Mouse (Mus musculus): ENCODE results near the gene Inpp4b. TPM values are rescaled to one million over a fixed set of nuclear protein-coding genes. Genes with fewer than 3 reads are reported as not detected.

The Inpp4b gene
- polyA plus RNA-seq, 1 experiment, result not detected

- TF ChIP-seq POLR2A (IDR thresholded peaks at IDR 0.05; ENCODE audit: insufficient read depth, low read depth, low read length) (no peak), CTCF (IDR thresholded peaks at IDR 0.05; ENCODE audit: insufficient read depth, low read depth, low read length) (no peak)
- H3K4me3 ChIP-seq (ENCODE audit: insufficient read depth, low read depth, low read length), result no peak overlapping the region
- WGBS, result 72% methylated on average over 3 of the region's 3 CpGs
- no peaks in the 10 kb centered on the region for H3K4me1 ChIP-seq (ENCODE audit: control insufficient read depth, insufficient read depth, low read length)
- no peak overlapping the region for H3K27ac ChIP-seq (ENCODE audit: insufficient read depth, low read depth, low read length)
Observed at GRCm38 (mm10) chr8:81578951-81579350, 236.6 kb downstream of the Inpp4b start.

GRCm38 (mm10) chr8:81581817-81582437 lies 239.6 kb downstream of the Inpp4b start:
- Histone ChIP-seq H3K4me3 (ENCODE audit: insufficient read depth, low read depth, low read length) (no peak overlapping the region), H3K4me1 (ENCODE audit: control insufficient read depth, insufficient read depth, low read length) (no peaks in the 10 kb centered on the region), H3K27ac (ENCODE audit: insufficient read depth, low read depth, low read length) (no peak overlapping the region)
- WGBS, result 85% methylated on average over 2 of the region's 2 CpGs
- TF ChIP-seq CTCF (IDR thresholded peaks at IDR 0.05; ENCODE audit: insufficient read depth, low read depth, low read length) (no peak), POLR2A (IDR thresholded peaks at IDR 0.05; ENCODE audit: insufficient read depth, low read depth, low read length) (no peak)

- no peak overlapping the region for H3K27ac ChIP-seq (ENCODE audit: insufficient read depth, low read depth, low read length)
- H3K4me1 ChIP-seq (ENCODE audit: control insufficient read depth, insufficient read depth, low read length), result no peaks in the 10 kb centered on the region
- TF ChIP-seq POLR2A (IDR thresholded peaks at IDR 0.05; ENCODE audit: insufficient read depth, low read depth, low read length), result no peak
- no peak for TF ChIP-seq CTCF (IDR thresholded peaks at IDR 0.05; ENCODE audit: insufficient read depth, low read depth, low read length)
- 43% methylated on average over 1 of the region's 1 CpGs for WGBS
- no peak overlapping the region for H3K4me3 ChIP-seq (ENCODE audit: insufficient read depth, low read depth, low read length)
Observed at GRCm38 (mm10) chr8:81582906-81583305, 240.6 kb downstream of the Inpp4b start.

GRCm38 (mm10) chr8:81586783-81587182 lies 244.4 kb downstream of the Inpp4b start:
- Histone ChIP-seq H3K4me1 (ENCODE audit: control insufficient read depth, insufficient read depth, low read length) (no peaks in the 10 kb centered on the region), H3K4me3 (ENCODE audit: insufficient read depth, low read depth, low read length) (no peak overlapping the region), H3K27ac (ENCODE audit: insufficient read depth, low read depth, low read length) (no peak overlapping the region)
- no peak for TF ChIP-seq POLR2A (IDR thresholded peaks at IDR 0.05; ENCODE audit: insufficient read depth, low read depth, low read length)
- TF ChIP-seq CTCF (IDR thresholded peaks at IDR 0.05; ENCODE audit: insufficient read depth, low read depth, low read length), result no peak
- 80% methylated on average over 5 of the region's 5 CpGs for WGBS

GRCm38 (mm10) chr8:81594134-81594714 lies 251.9 kb downstream of the Inpp4b start:
- H3K4me3 ChIP-seq (ENCODE audit: insufficient read depth, low read depth, low read length), result no peak overlapping the region
- WGBS, result 94% methylated on average over 3 of the region's 3 CpGs
- no peak overlapping the region for H3K27ac ChIP-seq (ENCODE audit: insufficient read depth, low read depth, low read length)
- TF ChIP-seq CTCF (IDR thresholded peaks at IDR 0.05; ENCODE audit: insufficient read depth, low read depth, low read length), result no peak
- no peak for TF ChIP-seq POLR2A (IDR thresholded peaks at IDR 0.05; ENCODE audit: insufficient read depth, low read depth, low read length)
- no peaks in the 10 kb centered on the region for H3K4me1 ChIP-seq (ENCODE audit: control insufficient read depth, insufficient read depth, low read length)

- Histone ChIP-seq H3K27ac (ENCODE audit: insufficient read depth, low read depth, low read length) (no peak overlapping the region), H3K4me1 (ENCODE audit: control insufficient read depth, insufficient read depth, low read length) (no peaks in the 10 kb centered on the region), H3K4me3 (ENCODE audit: insufficient read depth, low read depth, low read length) (no peak overlapping the region)
- WGBS, result 83% methylated on average over 4 of the region's 4 CpGs
- TF ChIP-seq CTCF (IDR thresholded peaks at IDR 0.05; ENCODE audit: insufficient read depth, low read depth, low read length) (no peak), POLR2A (IDR thresholded peaks at IDR 0.05; ENCODE audit: insufficient read depth, low read depth, low read length) (no peak)
Observed at GRCm38 (mm10) chr8:81599209-81599608, 256.9 kb downstream of the Inpp4b start.

- Histone ChIP-seq H3K27ac (ENCODE audit: insufficient read depth, low read depth, low read length) (no peak overlapping the region), H3K4me1 (ENCODE audit: control insufficient read depth, insufficient read depth, low read length) (no peaks in the 10 kb centered on the region), H3K4me3 (ENCODE audit: insufficient read depth, low read depth, low read length) (no peak overlapping the region)
- TF ChIP-seq POLR2A (IDR thresholded peaks at IDR 0.05; ENCODE audit: insufficient read depth, low read depth, low read length), result no peak
- no peak for TF ChIP-seq CTCF (IDR thresholded peaks at IDR 0.05; ENCODE audit: insufficient read depth, low read depth, low read length)
Observed at GRCm38 (mm10) chr8:81601136-81601535, 258.8 kb downstream of the Inpp4b start.

GRCm38 (mm10) chr8:81608082-81608481 lies 265.7 kb downstream of the Inpp4b start:
- TF ChIP-seq CTCF (IDR thresholded peaks at IDR 0.05; ENCODE audit: insufficient read depth, low read depth, low read length) (no peak), POLR2A (IDR thresholded peaks at IDR 0.05; ENCODE audit: insufficient read depth, low read depth, low read length) (no peak)
- 93% methylated on average over 1 of the region's 1 CpGs for WGBS
- H3K27ac ChIP-seq (ENCODE audit: insufficient read depth, low read depth, low read length), result no peak overlapping the region
- H3K4me1 ChIP-seq (ENCODE audit: control insufficient read depth, insufficient read depth, low read length), result no peaks in the 10 kb centered on the region
- H3K4me3 ChIP-seq (ENCODE audit: insufficient read depth, low read depth, low read length), result no peak overlapping the region

GRCm38 (mm10) chr8:81609064-81609463 lies 266.7 kb downstream of the Inpp4b start:
- Histone ChIP-seq H3K4me1 (ENCODE audit: control insufficient read depth, insufficient read depth, low read length) (no peaks in the 10 kb centered on the region), H3K27ac (ENCODE audit: insufficient read depth, low read depth, low read length) (no peak overlapping the region), H3K4me3 (ENCODE audit: insufficient read depth, low read depth, low read length) (no peak overlapping the region)
- TF ChIP-seq CTCF (IDR thresholded peaks at IDR 0.05; ENCODE audit: insufficient read depth, low read depth, low read length) (no peak), POLR2A (IDR thresholded peaks at IDR 0.05; ENCODE audit: insufficient read depth, low read depth, low read length) (no peak)
- 85% methylated on average over 4 of the region's 4 CpGs for WGBS

Data from olfactory bulb, adult 2 months (tissue).